Mouse (Mus musculus): ENCODE results near the gene Eftud2. TPM values are rescaled to one million over a fixed set of nuclear protein-coding genes. Genes with fewer than 3 reads are reported as not detected.
A peak's percentile ranks its signal among the peaks of the same experiment; 100 is the strongest.

Eftud2 gene
- total RNA-seq (2021): 10 to 100 TPM; 67.6 to 87.0 TPM
- long read RNA-seq, experiment 1, transcript Eftud2-201 (28 exons, 3,324 nt): major isoform, 50 of 72 reads
- long read RNA-seq, experiment 1, partial matches to known transcripts: 15 of 72 reads
- long read RNA-seq, experiment 1, other reads (novel, unspliced or antisense): 6 of 72 reads
- long read RNA-seq, experiment 2, transcript Eftud2-201 (28 exons, 3,324 nt): major isoform, 68 of 77 reads
- long read RNA-seq, experiment 2, partial matches to known transcripts: 3 of 77 reads
- long read RNA-seq, experiment 2, other reads (novel, unspliced or antisense): 6 of 77 reads

DNA sequence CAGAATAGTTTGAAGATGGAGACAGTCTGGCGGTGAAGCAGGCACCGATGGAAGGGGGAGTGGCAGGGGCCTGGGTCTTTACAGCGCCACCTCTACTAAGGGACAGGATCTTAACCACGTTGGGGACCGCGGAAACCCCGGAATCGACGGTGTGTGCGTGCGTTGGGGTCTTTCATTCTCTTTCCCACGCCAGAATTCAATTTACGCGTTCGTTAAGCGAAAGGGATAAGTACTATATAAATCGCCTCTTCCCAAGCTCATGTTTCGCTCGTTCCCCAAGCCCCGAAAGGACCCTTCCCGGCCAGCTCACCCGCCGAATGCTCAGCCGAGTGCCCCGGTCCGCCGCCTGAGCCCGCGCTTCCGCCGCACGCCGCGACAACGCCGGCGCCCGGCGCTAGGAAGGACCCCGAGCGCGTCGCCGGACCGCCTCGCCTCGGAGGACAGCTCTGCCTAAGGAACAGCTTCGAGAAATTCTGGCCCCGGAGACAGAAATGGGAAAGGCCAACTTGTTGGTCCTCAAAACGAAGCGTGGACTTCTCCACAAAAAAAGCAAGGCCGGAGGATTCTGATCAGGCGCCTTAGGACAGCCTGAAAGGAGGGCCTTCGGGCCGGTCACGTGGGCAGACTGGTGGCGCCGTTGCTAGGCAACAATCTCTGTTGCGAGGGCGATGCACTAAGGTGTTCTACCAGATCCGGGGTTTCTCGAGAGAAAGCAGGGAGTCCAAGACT lies at the start of gene Eftud2, which contains the start of gene Ccdc103:
TSS of gene Eftud2 (minus strand) at position 401 of the 729 bp plus-strand sequence.
TSS of gene Ccdc103 (plus strand) at position 620 of the 729 bp plus-strand sequence.
- DNase-seq: peak; percentile 94

DNA sequence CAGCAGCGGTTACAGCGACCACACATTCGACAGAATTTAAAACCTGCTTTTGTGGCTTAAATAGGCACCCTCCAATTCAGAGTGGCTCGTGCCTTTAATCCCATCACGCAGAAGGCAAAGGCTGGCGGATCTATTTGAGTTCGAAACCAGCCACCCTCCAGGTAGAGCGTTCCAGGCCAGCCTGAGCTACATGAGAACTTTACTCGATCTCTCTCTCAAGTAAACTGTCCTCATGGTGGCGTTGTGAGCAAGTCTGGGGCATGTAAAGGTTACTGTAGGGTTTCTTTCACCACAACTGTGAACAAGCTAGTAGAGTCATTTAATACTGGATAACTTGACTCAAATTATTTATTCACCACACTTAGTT lies 44.5 kb upstream of the Eftud2 start:
- no peak for DNase-seq

DNA sequence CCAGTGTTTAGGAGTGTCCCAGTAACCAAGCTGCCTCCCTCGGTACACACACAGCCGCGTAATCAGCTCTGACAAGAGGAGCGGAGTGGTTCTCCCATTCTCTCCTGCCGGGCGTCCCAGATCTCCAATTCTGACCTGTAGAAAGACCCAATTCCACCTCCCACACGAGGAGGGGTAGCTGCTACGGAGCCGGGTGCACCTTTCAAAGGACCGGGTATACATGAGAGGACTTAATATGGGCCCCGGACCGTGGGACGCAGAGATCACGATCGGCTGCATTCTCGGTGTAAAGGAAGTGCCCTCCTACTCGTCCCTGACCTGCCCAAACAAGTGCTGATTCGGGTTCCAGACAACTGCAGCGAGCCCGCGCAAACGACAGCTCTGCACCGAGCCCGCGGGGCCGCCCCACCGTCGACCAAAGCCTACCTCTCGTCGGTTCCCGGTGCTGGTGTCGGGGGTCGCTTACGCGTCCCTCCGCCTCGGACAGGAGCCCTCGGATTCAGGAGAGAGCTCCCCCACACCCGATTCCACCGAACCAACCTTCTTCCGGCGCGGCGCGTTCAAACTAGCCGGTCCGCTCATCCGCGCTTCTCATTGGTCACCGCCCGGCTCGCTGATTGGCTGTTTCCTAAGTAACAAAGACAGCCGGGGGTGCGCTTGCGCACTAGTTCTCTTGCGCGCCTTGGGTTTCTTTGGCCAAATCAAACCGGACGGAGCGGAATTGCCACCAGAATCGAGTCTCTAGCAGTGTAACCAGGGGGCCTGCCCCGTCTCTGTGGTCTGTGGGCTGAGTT lies 44.0 kb upstream of the Eftud2 start, which contains the start of gene Kif18b:
TSS of gene Kif18b (minus strand) at position 568 of the 794 bp plus-strand sequence.
- peak; percentile 95 for DNase-seq

DNA sequence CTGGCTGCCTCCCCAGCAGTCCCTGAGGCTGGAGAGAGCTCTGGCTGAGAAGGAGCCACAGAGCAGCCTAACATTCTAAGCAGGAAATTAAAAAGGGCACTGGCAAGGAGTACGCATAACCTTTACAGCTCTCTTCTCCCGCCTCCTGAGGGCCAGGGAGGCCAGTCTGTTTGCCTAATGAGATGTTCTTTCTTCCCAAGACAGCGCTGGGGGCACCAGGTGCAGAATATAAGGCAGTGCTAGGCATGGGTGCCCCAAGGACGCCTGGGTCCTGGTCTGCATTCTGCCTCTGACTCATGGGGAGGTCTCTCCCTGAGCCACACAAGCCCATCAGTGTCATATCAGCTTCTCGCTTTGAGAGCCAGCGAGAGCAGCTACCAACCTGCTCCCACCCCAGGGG lies 40.7 kb upstream of the Eftud2 start:
- no peak for DNase-seq

DNA sequence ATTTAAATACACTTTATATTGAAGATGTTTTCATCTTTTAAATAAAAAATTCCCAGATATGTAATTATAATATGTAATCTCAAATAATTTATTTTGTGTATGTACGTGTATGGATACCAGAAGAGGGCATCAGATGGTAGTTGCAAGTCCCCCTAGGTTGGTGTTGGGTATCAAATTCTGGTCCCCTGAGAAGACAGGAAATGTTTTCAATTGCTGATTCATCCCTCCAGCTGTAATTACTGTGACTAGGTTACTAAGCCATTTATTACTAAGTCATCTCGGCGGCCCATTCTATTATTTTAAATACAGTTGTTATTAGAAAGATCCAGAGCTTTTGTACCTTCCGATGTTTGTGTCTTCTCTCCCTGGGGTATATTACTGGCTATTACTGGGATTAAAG lies 37.3 kb upstream of the Eftud2 start:
- no peak for DNase-seq

DNA sequence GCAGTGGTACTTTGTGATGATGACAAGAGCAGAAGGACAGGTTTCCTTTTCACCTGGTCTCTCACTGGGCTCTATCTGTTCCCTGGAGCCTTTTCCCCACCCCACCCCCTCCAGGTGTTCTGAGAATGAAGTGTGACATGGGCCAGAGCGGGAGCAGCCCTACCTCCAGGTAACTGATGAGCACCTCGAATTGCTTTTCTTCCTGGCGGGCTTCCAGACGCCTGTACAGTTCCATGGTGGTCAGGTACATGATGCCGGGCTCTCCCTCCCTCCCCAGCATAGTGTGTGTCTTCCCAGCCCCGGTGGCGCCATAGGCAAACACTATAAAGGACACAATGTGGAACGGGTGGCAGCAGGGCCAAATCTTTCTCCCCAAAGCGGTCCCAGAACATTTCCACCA lies 34.6 kb upstream of the Eftud2 start:
- no peak for DNase-seq

DNA sequence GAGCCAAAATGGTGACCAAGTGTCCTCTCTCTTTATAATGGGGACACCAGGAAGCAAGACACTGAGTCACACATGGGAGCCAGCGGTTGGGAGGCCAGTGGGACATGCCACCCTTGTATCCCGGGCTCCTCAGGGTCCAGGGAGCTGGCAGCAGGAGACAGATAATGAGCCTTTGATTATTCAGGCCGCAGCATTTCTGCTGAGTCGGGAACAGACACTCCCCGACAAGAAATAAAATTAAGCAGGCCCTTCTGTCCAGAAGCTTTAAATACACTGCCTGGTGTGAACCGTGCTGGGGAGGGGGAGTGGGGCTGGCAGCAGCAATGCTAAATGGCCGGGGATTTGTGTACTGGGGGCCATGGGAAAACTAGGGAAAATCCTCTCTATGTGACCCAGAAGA lies 30.6 kb upstream of the Eftud2 start:
- no peak for DNase-seq

DNA sequence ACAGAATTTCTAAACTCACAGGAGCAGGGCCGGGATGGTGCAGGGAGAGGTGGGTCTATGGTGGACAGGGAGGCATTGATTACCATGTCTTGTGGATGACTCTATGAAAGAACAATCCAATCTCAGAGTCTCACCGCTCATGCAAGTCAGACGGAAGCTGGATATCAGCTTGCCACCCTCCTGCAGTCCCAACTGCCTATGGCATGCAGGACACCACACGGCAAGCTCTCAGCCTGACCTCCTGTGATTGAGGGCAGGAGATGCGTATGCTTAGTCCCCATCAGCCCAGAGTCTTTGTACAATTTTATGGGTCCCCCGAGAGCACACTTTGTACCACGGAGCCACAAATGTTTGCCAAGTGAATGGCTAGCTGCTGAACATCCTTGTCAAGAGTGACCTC lies 22.9 kb upstream of the Eftud2 start:
- no peak for DNase-seq

DNA sequence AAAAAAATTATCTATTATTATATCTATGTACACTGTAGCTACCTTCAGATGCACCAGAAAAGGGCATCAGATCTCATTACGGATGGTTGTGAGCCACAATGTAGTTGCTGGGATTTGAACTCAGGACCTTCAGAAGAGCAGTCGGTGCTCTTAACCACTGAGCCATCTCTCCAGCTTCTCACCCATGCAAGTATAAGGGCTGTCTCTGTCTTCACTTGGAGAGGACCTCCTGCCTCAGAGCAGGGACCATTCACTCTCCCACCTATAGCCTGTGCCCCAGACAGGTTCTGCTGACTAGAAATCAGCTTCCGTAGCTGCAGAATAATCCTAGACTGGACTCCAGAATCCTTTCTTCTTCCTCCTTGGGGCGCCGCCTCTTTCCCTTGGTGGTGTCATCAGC lies 21.3 kb upstream of the Eftud2 start:
- DNase-seq: no peak

DNA sequence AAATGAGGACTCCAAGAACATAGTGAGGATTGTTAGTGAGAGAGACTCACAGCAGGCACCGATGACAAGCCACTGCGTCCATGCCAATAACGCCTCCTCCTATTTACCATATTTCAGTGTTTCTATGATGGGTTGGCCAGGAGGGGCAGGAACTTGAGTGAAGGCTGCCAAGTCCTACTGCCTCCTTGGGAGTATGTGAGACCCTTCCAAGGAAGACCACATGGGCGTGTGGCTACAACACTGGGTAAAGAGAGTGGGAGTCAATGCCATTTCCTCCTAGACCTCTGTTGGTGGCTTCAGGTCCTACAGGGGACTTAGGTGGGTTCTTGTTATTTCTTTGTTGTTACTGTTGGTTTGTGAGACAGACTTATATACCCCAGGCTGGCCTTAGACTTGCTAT lies 20.4 kb upstream of the Eftud2 start:
- no peak for DNase-seq

DNA sequence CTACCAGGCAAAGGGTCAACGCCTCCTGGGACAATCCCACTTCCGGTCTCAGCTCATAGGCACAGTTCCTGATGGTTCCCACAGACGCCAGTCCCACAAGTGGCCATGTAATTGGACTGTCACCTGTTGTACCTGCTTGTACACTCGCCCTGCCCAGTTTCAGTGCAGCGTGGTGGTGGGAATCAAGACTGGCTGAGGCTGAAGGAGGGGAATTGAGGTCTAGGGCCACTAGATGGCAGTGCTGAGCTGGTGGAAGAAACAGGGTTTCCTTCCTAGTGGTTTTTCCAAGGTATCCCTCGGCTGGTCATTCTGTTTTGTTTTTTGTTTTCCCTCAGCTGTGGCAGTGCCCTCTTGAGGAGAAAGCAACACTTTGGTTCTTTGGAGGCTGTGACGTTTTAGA lies 20.0 kb upstream of the Eftud2 start, which contains the start of gene Gfap:
TSS of gene Gfap (minus strand) at position 150 of the 400 bp plus-strand sequence.
- DNase-seq: peak; percentile 91

DNA sequence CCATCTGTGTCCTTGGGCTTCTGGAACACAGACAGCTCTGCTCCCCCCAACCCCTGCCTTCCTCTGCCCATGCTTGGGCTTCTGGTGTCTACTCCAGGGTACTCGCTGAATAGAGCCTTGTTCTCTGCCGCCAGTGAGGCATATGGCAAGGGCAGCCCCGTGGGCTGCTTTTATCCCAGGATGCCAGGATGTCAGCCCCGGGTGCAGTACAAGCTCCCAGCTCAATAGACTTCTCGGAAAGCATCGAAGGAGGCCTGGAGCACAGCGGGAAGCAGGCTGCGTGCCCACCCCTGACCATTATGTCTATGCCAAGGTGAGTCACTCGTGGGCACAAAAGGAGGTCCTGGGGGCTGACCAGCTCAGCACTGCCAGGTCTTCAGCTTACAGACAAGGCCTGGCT lies 17.6 kb upstream of the Eftud2 start:
- DNase-seq: peak; percentile 27

DNA sequence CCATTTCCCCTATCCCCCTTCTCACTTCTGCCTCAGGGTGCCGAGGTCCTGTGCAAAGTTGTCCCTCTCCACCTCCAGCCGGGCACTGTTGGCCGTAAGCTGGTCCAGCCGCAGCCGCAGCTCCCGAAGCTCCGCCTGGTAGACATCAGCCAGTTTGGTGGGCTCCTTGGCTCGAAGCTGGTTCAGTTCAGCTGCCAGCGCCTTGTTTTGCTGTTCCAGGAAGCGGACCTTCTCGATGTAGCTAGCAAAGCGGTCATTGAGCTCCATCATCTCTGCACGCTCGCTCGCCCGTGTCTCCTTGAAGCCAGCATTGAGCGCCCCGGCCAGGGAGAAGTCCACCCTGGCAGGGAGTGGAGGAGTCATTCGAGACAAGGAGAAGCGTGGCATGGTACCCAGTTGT lies 15.9 kb upstream of the Eftud2 start:
- DNase-seq: no peak

DNA sequence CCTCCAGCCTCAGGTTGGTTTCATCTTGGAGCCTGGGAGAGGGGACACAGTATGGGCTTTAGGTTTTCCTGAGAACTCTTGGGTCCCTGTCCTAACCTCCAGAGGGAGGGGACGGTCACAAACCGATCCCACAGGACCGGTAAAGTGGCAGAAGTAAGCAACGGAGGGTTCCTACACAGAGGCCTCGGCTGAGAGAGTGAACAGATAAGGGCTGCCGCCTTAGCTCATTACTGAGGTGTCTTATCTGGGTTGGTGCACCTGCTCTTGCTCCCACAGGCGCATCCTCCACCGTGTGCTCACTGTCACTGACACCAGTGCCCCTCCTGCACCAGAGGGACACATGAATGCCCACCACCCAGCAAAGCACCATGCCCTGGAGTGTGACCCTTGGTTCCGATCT lies 15.0 kb upstream of the Eftud2 start:
- DNase-seq: no peak

DNA sequence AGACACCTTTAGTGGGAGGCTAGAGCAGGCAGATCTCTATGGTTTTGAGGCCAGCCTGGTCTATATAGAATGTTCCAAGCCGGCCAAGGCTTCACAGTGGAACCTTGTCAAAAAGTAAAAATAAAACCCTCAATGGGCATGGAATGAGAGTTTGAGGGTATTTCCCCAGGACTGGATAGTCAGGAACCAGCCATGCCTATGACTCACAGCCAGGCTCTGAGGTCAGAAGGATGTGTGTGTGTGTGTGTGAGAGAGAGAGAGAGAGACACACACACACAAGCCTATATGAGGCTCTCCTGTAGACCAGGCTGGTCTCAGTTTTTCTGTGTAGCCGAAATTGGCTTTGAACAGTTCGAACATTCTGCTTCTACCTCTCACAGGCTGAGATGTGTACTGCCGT lies 13.9 kb upstream of the Eftud2 start:
- no peak for DNase-seq

DNA sequence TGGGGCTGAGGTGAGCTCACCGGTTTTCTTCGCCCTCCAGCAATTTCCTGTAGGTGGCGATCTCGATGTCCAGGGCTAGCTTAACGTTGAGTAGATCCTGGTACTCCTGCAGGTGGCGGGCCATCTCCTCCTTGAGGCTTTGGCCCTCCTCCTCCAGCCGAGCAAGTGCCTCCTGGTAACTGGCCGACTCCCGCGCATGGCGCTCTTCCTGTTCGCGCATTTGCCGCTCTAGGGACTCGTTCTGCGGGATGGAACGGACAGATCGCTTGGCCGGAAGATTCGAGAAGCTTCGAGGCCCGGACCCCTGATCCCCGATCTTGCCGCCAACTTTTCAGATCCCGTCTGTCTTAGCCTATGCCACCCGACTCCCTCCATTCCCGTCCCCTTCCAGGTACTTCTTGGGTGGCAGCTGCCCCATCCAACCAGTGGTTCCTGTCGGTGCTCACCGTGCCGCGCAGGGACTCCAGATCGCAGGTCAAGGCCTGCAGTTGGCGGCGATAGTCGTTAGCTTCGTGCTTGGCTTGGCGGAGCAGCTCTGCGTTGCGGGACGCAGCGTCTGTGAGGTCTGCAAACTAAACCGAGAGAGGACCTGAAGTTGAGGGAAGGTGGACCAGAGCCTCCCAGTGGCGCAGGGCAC lies 12.3 kb upstream of the Eftud2 start:
- DNase-seq: peak; percentile 73

DNA sequence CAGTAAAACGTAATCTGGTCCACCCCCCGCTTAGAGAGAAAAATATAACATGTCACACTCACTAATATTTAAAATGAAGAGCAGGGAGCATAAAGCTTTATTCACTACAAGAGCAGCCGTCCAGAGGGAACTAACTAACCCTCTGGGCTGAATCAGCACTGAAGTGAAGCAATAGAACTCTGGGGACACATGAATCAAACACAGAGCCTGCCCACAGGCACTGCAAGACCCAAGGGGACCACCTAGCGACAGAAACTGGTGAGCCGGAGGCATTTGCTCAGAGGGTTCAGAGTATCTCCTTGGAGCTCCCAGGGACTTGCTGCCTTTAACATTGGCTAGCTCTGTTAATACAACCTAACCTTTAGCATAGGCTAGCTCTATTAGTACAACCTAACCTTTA lies 9.3 kb upstream of the Eftud2 start:
- DNase-seq: peak; percentile 37

DNA sequence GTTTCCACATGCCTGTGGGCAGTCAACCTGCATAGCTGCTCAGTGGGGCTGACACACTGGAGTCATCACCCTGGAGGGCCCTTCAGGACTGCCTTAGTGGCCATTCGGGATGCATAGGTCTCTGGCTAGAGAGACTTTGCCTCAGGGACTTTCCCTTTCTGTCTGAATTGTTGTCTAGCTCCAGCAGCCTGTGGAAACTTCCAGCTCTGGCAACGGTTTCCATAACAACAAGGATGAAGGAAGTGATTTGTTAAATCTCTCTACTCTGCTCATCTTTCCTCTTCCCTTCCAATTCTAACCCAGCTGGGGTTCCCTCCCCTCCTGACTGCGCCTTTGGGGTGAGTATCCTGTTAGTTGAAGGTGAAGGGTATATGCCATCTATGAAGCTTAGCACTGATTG lies 7.3 kb upstream of the Eftud2 start:
- DNase-seq: no peak

DNA sequence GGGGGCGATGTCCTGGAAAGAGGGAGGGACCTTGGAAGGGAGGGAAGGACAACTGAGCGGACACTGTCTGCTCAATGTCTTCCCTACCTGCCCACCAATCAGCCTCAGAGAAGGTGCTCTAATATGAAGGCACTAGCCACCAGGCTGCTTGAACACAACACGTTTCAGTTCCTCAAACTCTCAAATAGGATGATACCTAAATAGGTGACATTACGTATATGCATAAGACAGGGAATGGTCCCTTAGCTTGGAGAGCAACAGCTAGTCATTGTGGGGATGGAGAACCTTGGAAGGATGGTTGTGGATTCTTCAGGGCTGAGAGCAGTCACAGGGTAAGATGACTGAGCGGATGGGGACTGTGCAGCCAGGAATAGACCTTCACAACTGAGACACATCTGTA lies 6.6 kb upstream of the Eftud2 start:
- DNase-seq: no peak

DNA sequence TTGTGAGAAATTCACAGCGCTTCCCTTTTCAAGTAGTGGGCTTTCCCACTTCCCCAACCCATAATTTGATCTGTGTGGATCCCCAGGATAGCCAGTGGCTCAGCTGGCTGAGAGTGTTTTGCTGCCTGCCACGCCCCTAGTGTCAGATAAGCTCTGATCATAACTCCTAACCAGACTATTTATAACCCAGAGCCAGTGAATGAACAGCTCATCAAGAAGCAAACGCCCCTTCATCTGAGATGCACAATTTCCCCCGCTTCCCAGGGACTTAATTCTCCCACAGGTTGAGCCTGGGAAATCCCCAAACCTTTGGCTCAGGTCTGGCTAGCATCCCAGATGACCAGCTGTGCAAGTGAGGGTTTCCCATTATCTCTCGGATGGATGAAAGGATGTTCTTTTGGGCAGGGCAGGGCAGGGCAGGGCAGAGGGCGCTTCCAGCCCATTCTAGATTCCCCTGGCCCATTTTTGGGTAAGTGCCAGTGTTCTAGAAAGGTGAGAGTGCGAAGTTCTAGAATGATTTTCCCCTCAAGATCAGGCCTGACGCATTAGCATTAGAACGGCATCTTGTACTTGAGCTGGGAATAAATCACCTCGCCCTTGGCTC lies 3.9 kb upstream of the Eftud2 start, which contains the start of gene Fam187a:
TSS of gene Fam187a (plus strand) at position 554 of the 604 bp plus-strand sequence.
- no peak for DNase-seq

DNA sequence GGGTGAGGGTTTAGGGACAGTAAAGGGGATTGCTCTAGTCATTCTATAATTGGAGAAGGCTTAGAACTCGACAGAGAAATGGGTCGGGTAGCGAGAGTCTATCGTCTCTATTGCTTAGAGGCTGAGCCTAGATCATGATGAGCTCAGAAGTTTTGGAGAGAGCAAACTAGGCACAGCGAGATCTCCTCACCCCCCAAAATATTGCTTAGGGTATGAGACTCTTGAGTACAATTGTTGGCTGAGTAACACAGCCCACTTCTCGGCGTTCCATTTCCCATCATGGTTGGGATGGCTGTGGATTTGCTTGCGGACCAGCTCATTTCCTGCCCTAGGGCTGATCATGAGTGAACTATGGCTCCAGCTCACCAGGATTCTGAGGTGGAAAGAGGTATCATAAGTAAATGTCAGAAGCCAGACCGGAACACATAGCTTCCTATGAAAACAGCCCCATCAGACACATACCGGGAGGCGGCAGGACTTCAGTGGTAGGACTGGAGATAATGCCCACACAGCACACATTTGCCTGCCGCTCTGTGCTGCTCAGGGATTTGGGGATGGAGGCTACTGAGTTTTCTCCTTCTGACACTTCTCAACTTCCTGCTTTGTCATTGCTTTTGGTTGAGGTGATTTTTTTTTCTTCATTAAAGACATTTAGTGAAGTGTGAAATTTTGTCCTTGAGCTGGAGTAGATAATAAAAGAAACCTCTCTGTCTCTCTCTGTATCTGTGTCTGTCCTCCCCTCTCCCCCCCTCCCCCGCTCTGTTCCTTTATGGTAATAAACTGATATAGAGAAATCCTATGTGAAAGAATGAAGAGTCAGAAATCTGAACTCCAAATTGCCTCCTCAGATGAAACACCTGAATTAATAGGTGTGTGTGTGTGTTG lies 771 bp upstream of the Eftud2 start:
- no peak for DNase-seq
